Mouse (Mus musculus) embryo, embryonic 9.5 days (tissue): ENCODE results near the gene Olfr1417.

Experiments
- DNase-seq: peaks from one replicate; pipeline ENCODE4 v3.0.0-alpha.2; 2017; ENCODE audit errors: extremely low spot score

Olfr1417 gene

GRCm38 (mm10) chr19:11810856-11811255 is 28.2 kb downstream of the Olfr1417 start:
- no peak for DNase-seq

- DNase-seq = no peak
These were observed 28.8 kb downstream of the Olfr1417 start for GRCm38 (mm10) chr19:11810003-11810758.

- no peak for DNase-seq
These were observed 30.6 kb downstream of the Olfr1417 start for GRCm38 (mm10) chr19:11808452-11808851.

- no peak for DNase-seq
These were observed 31.2 kb downstream of the Olfr1417 start for GRCm38 (mm10) chr19:11807822-11808221.

GRCm38 (mm10) chr19:11807251-11807650 is 31.8 kb downstream of the Olfr1417 start:
- no peak for DNase-seq

GRCm38 (mm10) chr19:11804423-11804822 is 34.6 kb downstream of the Olfr1417 start:
- DNase-seq = no peak

GRCm38 (mm10) chr19:11800531-11801315 is 38.3 kb downstream of the Olfr1417 start:
- no peak for DNase-seq

GRCm38 (mm10) chr19:11794447-11794846 is 44.6 kb downstream of the Olfr1417 start:
- DNase-seq = no peak

GRCm38 (mm10) chr19:11793741-11794359 is 45.2 kb downstream of the Olfr1417 start:
- no peak for DNase-seq

GRCm38 (mm10) chr19:11791825-11792224 is 47.2 kb downstream of the Olfr1417 start:
- no peak for DNase-seq

- DNase-seq = no peak
These were observed 50.1 kb downstream of the Olfr1417 start for GRCm38 (mm10) chr19:11788876-11789275.

- DNase-seq = no peak
These were observed 51.2 kb downstream of the Olfr1417 start for GRCm38 (mm10) chr19:11787826-11788225.

GRCm38 (mm10) chr19:11785409-11786154 is 53.4 kb downstream of the Olfr1417 start:
- DNase-seq = no peak

GRCm38 (mm10) chr19:11777191-11777865 is 61.7 kb downstream of the Olfr1417 start:
- DNase-seq = peak; percentile 45
